Mouse (Mus musculus): Measurements from ENCODE around the gene Klc4. TPM values are rescaled to one million over a fixed set of nuclear protein-coding genes. Genes with fewer than 3 reads are reported as not detected.
A peak's percentile ranks its signal among the peaks of the same experiment; 100 is the strongest.

Klc4 gene
- polyA plus RNA-seq, 1 experiment from 2014 or later, result 43.9 TPM

GRCm38 (mm10) chr17:46628471-46628790, 17.4 kb downstream of the Klc4 start:
- Histone ChIP-seq H3K4me1 (replicated peaks; ENCODE audit: control insufficient read depth, insufficient read depth, low read length) (peaks cover 42% of the 10 kb centered on the region), H3K9ac (replicated peaks; ENCODE audit: low read depth, low read length) (peak overlapping the region; percentile 95), H3K36me3 (ENCODE audit: control insufficient read depth, insufficient read depth) (no peaks in the 10 kb centered on the region), H3K4me2 (ENCODE audit: low read length) (peak overlapping the region; percentile 80), H3K9me3 (ENCODE audit: control insufficient read depth, low read length) (no peaks in the 10 kb centered on the region), H3K27ac (ENCODE audit: low read length) (peak overlapping the region; percentile 90), H3K27me3 (replicated peaks; ENCODE audit: control insufficient read depth, insufficient read depth, low read length) (no peaks in the 10 kb centered on the region), H3K4me3 (replicated peaks; ENCODE audit: low read length) (peak overlapping the region; percentile 93)
- no peak; the same call in 1 of the 2 replicates for ATAC-seq
- under 1% methylated on average over 13 of the region's 13 CpGs for WGBS

- no peak overlapping the region for H3K9ac ChIP-seq (replicated peaks; ENCODE audit: low read depth, low read length)
These were observed 18.4 kb downstream of the Klc4 start for GRCm38 (mm10) chr17:46627409-46627808.

GRCm38 (mm10) chr17:46624598-46624997, 21.2 kb downstream of the Klc4 start:
- Histone ChIP-seq H3K4me3 (replicated peaks; ENCODE audit: low read length) (no peak overlapping the region), H3K4me2 (ENCODE audit: low read length) (no peak overlapping the region), H3K27ac (ENCODE audit: low read length) (no peak overlapping the region), H3K36me3 (ENCODE audit: control insufficient read depth, insufficient read depth) (no peaks in the 10 kb centered on the region), H3K27me3 (replicated peaks; ENCODE audit: control insufficient read depth, insufficient read depth, low read length) (no peaks in the 10 kb centered on the region), H3K4me1 (replicated peaks; ENCODE audit: control insufficient read depth, insufficient read depth, low read length) (peaks cover 66% of the 10 kb centered on the region), H3K9ac (replicated peaks; ENCODE audit: low read depth, low read length) (no peak overlapping the region), H3K9me3 (ENCODE audit: control insufficient read depth, low read length) (no peaks in the 10 kb centered on the region)
- 68% methylated on average over 12 of the region's 12 CpGs for WGBS
- ATAC-seq, result no peak

More at GRCm38 (mm10) chr17:46627409-46627808, 18.4 kb downstream of the Klc4 start:
- ATAC-seq, result no peak
- 59% methylated on average over 6 of the region's 6 CpGs for WGBS
- Histone ChIP-seq H3K4me1 (replicated peaks; ENCODE audit: control insufficient read depth, insufficient read depth, low read length) (peaks cover 50% of the 10 kb centered on the region), H3K4me3 (replicated peaks; ENCODE audit: low read length) (no peak overlapping the region), H3K4me2 (ENCODE audit: low read length) (peak overlapping the region; percentile 80), H3K36me3 (ENCODE audit: control insufficient read depth, insufficient read depth) (no peaks in the 10 kb centered on the region), H3K9me3 (ENCODE audit: control insufficient read depth, low read length) (no peaks in the 10 kb centered on the region), H3K27ac (ENCODE audit: low read length) (no peak overlapping the region), H3K27me3 (replicated peaks; ENCODE audit: control insufficient read depth, insufficient read depth, low read length) (no peaks in the 10 kb centered on the region)

GRCm38 (mm10) chr17:46623819-46624557, 21.8 kb downstream of the Klc4 start:
- WGBS, result 21% methylated on average over 10 of the region's 10 CpGs

GRCm38 (mm10) chr17:46622269-46622668, 23.6 kb downstream of the Klc4 start:
- peaks cover 77% of the 10 kb centered on the region for H3K4me1 ChIP-seq (replicated peaks; ENCODE audit: control insufficient read depth, insufficient read depth, low read length)
- H3K9ac ChIP-seq (replicated peaks; ENCODE audit: low read depth, low read length), result no peak overlapping the region
- H3K36me3 ChIP-seq (ENCODE audit: control insufficient read depth, insufficient read depth), result no peaks in the 10 kb centered on the region
- H3K27ac ChIP-seq (ENCODE audit: low read length), result no peak overlapping the region
- no peaks in the 10 kb centered on the region for H3K9me3 ChIP-seq (ENCODE audit: control insufficient read depth, low read length)
- no peaks in the 10 kb centered on the region for H3K27me3 ChIP-seq (replicated peaks; ENCODE audit: control insufficient read depth, insufficient read depth, low read length)
- no peak overlapping the region for H3K4me2 ChIP-seq (ENCODE audit: low read length)
- 87% methylated on average over 11 of the region's 11 CpGs for WGBS
- no peak for ATAC-seq
- H3K4me3 ChIP-seq (replicated peaks; ENCODE audit: low read length), result no peak overlapping the region

More at GRCm38 (mm10) chr17:46623819-46624557, 21.8 kb downstream of the Klc4 start:
- Histone ChIP-seq H3K4me1 (replicated peaks; ENCODE audit: control insufficient read depth, insufficient read depth, low read length) (peaks cover 72% of the 10 kb centered on the region), H3K27me3 (replicated peaks; ENCODE audit: control insufficient read depth, insufficient read depth, low read length) (no peaks in the 10 kb centered on the region), H3K9ac (replicated peaks; ENCODE audit: low read depth, low read length) (no peak overlapping the region), H3K36me3 (ENCODE audit: control insufficient read depth, insufficient read depth) (no peaks in the 10 kb centered on the region), H3K27ac (ENCODE audit: low read length) (no peak overlapping the region), H3K4me3 (replicated peaks; ENCODE audit: low read length) (no peak overlapping the region), H3K9me3 (ENCODE audit: control insufficient read depth, low read length) (no peaks in the 10 kb centered on the region), H3K4me2 (ENCODE audit: low read length) (no peak overlapping the region)
- no peak for ATAC-seq

- Histone ChIP-seq H3K27me3 (replicated peaks; ENCODE audit: control insufficient read depth, insufficient read depth, low read length) (no peaks in the 10 kb centered on the region), H3K4me1 (replicated peaks; ENCODE audit: control insufficient read depth, insufficient read depth, low read length) (peaks cover 69% of the 10 kb centered on the region), H3K27ac (ENCODE audit: low read length) (peak overlapping the region; percentile 7), H3K9ac (replicated peaks; ENCODE audit: low read depth, low read length) (0 out of 2 replicates have a peak overlapping the region, but pooled peaks have one; percentile 12), H3K4me3 (replicated peaks; ENCODE audit: low read length) (no peak overlapping the region), H3K4me2 (ENCODE audit: low read length) (peak overlapping the region; percentile 28), H3K36me3 (ENCODE audit: control insufficient read depth, insufficient read depth) (no peaks in the 10 kb centered on the region), H3K9me3 (ENCODE audit: control insufficient read depth, low read length) (no peaks in the 10 kb centered on the region)
- ATAC-seq, result peak; percentile 19; the same call in 1 of the 2 replicates
- 47% methylated on average over 15 of the region's 15 CpGs for WGBS
These were observed 24.5 kb downstream of the Klc4 start for GRCm38 (mm10) chr17:46621324-46621723.

GRCm38 (mm10) chr17:46619683-46620357, 26.0 kb downstream of the Klc4 start:
- WGBS, result 33% methylated on average over 16 of the region's 16 CpGs

GRCm38 (mm10) chr17:46618769-46619682, 26.8 kb downstream of the Klc4 start:
- Histone ChIP-seq H3K4me3 (replicated peaks; ENCODE audit: low read length) (no peak overlapping the region), H3K9ac (replicated peaks; ENCODE audit: low read depth, low read length) (peak overlapping the region; percentile 54), H3K36me3 (ENCODE audit: control insufficient read depth, insufficient read depth) (no peaks in the 10 kb centered on the region), H3K27me3 (replicated peaks; ENCODE audit: control insufficient read depth, insufficient read depth, low read length) (no peaks in the 10 kb centered on the region), H3K4me1 (replicated peaks; ENCODE audit: control insufficient read depth, insufficient read depth, low read length) (peaks cover 60% of the 10 kb centered on the region), H3K9me3 (ENCODE audit: control insufficient read depth, low read length) (no peaks in the 10 kb centered on the region), H3K27ac (ENCODE audit: low read length) (peak overlapping the region; percentile 65), H3K4me2 (ENCODE audit: low read length) (peak overlapping the region; percentile 40)
- WGBS, result 6% methylated on average over 27 of the region's 27 CpGs
- ATAC-seq, result peak; percentile 36

More at GRCm38 (mm10) chr17:46619683-46620357, 26.0 kb downstream of the Klc4 start:
- no peak for ATAC-seq
- Histone ChIP-seq H3K27ac (ENCODE audit: low read length) (peak overlapping the region; percentile 65; the same call in 1 of the 2 replicates), H3K9me3 (ENCODE audit: control insufficient read depth, low read length) (no peaks in the 10 kb centered on the region), H3K4me3 (replicated peaks; ENCODE audit: low read length) (no peak overlapping the region), H3K9ac (replicated peaks; ENCODE audit: low read depth, low read length) (peak overlapping the region; percentile 54), H3K27me3 (replicated peaks; ENCODE audit: control insufficient read depth, insufficient read depth, low read length) (no peaks in the 10 kb centered on the region), H3K36me3 (ENCODE audit: control insufficient read depth, insufficient read depth) (no peaks in the 10 kb centered on the region), H3K4me1 (replicated peaks; ENCODE audit: control insufficient read depth, insufficient read depth, low read length) (peaks cover 68% of the 10 kb centered on the region), H3K4me2 (ENCODE audit: low read length) (peak overlapping the region; percentile 40)

- H3K4me1 ChIP-seq (replicated peaks; ENCODE audit: control insufficient read depth, insufficient read depth, low read length), result peaks cover 59% of the 10 kb centered on the region
These were observed 27.4 kb downstream of the Klc4 start for GRCm38 (mm10) chr17:46618394-46618768.

More at GRCm38 (mm10) chr17:46618394-46618768, 27.4 kb downstream of the Klc4 start:
- Histone ChIP-seq H3K4me2 (ENCODE audit: low read length) (peak overlapping the region; percentile 40), H3K36me3 (ENCODE audit: control insufficient read depth, insufficient read depth) (no peaks in the 10 kb centered on the region), H3K4me3 (replicated peaks; ENCODE audit: low read length) (no peak overlapping the region), H3K9me3 (ENCODE audit: control insufficient read depth, low read length) (no peaks in the 10 kb centered on the region), H3K27me3 (replicated peaks; ENCODE audit: control insufficient read depth, insufficient read depth, low read length) (no peaks in the 10 kb centered on the region), H3K9ac (replicated peaks; ENCODE audit: low read depth, low read length) (peak overlapping the region; percentile 54), H3K27ac (ENCODE audit: low read length) (peak overlapping the region; percentile 65)
- no peak for ATAC-seq
- 17% methylated on average over 6 of the region's 6 CpGs for WGBS

Measured in forebrain, embryonic 16.5 days (tissue).